Mouse (Mus musculus): ENCODE results near the gene Fzd1.

DNA sequence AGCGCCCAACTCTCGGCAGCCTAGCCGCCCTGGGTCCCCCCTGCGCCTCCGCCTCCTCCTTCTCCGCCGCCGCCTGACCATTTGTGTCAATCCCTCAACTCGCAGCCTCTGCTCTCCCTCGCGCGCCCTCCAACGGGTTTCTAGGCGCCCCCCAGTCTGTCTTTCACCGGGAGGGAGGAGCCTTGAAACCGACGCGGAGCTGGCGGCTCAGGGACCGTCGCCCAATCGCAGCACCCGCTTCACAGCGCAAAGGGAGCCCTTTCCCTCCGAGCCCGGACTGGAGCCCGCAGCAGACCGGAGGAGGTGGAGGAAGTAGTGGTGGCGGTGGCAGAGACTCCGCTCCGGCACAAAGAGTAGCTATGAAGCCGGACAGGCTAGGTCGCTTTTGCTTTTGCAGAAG lies at the start of gene Fzd1:
- TF ChIP-seq EP300 (IDR thresholded peaks at IDR 0.05; ENCODE audit: low read depth) (peak; percentile 53; the same call in 1 of the 2 replicates), CTCF (IDR thresholded peaks at IDR 0.05; ENCODE audit: low read depth) (peak; percentile 24)

Data from heart, postnatal 0 days (tissue).